8 mouse cellular contexts compared by ENCODE assay signal in the genomic region with DNA sequence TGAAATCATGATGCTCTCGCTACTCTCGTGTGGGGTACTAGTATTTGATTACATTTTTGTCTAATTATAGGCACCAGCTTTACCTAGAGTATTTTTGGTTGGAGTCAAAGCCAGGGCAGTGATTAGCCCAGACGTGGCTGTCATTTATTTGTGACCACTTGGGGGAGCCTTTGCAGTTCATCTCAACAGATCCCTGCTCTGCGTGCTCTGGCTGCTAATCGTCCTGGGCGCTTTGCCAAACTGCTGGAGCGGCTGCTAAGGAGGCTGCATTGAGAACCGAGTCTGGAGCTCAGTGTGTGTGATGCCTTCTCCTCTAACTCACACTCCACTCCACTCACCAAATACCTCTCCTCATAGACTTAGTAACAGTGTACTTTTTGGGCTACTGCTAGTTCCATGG. TPM values are rescaled to one million over a fixed set of nuclear protein-coding genes. Genes with fewer than 3 reads are reported as not detected.
DNase-seq lines count a peak whose midpoint lies in the region; ATAC-seq and TF ChIP-seq lines count a peak whose summit lies in the region.

No protein-coding gene starts in this region.

- TF ChIP-seq CTCF in liver, postnatal 0 days (IDR thresholded peaks at IDR 0.05; ENCODE audit: low read depth) = peak; percentile 84
- peak; percentile 40; the same call in 1 of the 2 replicates for TF ChIP-seq CTCF in testis, adult 2 months (IDR thresholded peaks at IDR 0.05; ENCODE audit: control insufficient read depth, insufficient read depth, insufficient replicate concordance, low read depth, low read length)

- no peak overlapping the region for H3K9ac ChIP-seq in forebrain, embryonic 16.5 days (replicated peaks; ENCODE audit: low read depth, low read length)
- H3K9ac ChIP-seq in liver, postnatal 0 days (replicated peaks) = no peak overlapping the region; the same call in 1 of the 2 replicates
- H3K9ac ChIP-seq in neural tube, embryonic 14.5 days (replicated peaks; ENCODE audit: low read depth, low read length) = no peak overlapping the region

- TF ChIP-seq EP300 in liver, postnatal 0 days (IDR thresholded peaks at IDR 0.05; ENCODE audit: low read depth) = no peak

- no peaks in the 10 kb centered on the region for H3K36me3 ChIP-seq in forebrain, embryonic 16.5 days (ENCODE audit: control insufficient read depth, insufficient read depth)
- H3K36me3 ChIP-seq in liver, postnatal 0 days (replicated peaks; ENCODE audit: insufficient read depth, low read length) = no peaks in the 10 kb centered on the region
- H3K36me3 ChIP-seq in neural tube, embryonic 14.5 days (ENCODE audit: control insufficient read depth, insufficient read depth, low read length) = no peaks in the 10 kb centered on the region
- H3K36me3 ChIP-seq in testis, adult 2 months (ENCODE audit: control insufficient read depth, insufficient read depth, low read length) = no peaks in the 10 kb centered on the region

- peak; percentile 94 for DNase-seq in ES-CJ7 (ENCODE audit: low read depth, low spot score)
- DNase-seq in cerebellum, adult 11-12 months = peak; percentile 82
- peak; percentile 83 for DNase-seq in heart, postnatal 25 days (ENCODE audit: low spot score)
- DNase-seq in layer of hippocampus, adult 11-12 months (ENCODE audit: low spot score) = peak; percentile 96
- peak; percentile 91 for DNase-seq in liver, postnatal 0 days

- H3K27me3 ChIP-seq in forebrain, embryonic 16.5 days (replicated peaks; ENCODE audit: control insufficient read depth, insufficient read depth, low read length) = no peaks in the 10 kb centered on the region
- no peaks in the 10 kb centered on the region for H3K27me3 ChIP-seq in liver, postnatal 0 days (ENCODE audit: insufficient read depth, low read length)
- H3K27me3 ChIP-seq in neural tube, embryonic 14.5 days (ENCODE audit: control insufficient read depth, insufficient read depth, low read length) = no peaks in the 10 kb centered on the region
- no peaks in the 10 kb centered on the region for H3K27me3 ChIP-seq in testis, adult 2 months (ENCODE audit: control insufficient read depth, insufficient read depth, low read length)

- intact Hi-C loops in heart, postnatal 25 days (cut with DNase I) = loop anchor here (2.0 to 5.0 kb wide), 3 partner anchors 68 to 595 kb away; no protein-coding TSS in a partner anchor

- H3K27ac ChIP-seq in forebrain, embryonic 16.5 days (ENCODE audit: low read length) = no peak overlapping the region
- H3K27ac ChIP-seq in liver, postnatal 0 days (ENCODE audit: low read depth) = no peak overlapping the region; the same call in 1 of the 2 replicates
- no peak overlapping the region for H3K27ac ChIP-seq in neural tube, embryonic 14.5 days (ENCODE audit: low read depth, low read length)
- no peak overlapping the region for H3K27ac ChIP-seq in testis, adult 2 months (ENCODE audit: control insufficient read depth, insufficient read depth, low read depth, low read length)

- peaks cover 18% of the 10 kb centered on the region for H3K4me1 ChIP-seq in forebrain, embryonic 16.5 days (replicated peaks; ENCODE audit: control insufficient read depth, insufficient read depth, low read length)
- 0 out of 2 replicates have a peak, but pooled peaks cover 3% of the 10 kb centered on the region for H3K4me1 ChIP-seq in liver, postnatal 0 days (ENCODE audit: insufficient read depth)
- peaks cover 12% of the 10 kb centered on the region for H3K4me1 ChIP-seq in neural tube, embryonic 14.5 days (ENCODE audit: control insufficient read depth, insufficient read depth, low read length)
- peaks cover 5% of the 10 kb centered on the region for H3K4me1 ChIP-seq in testis, adult 2 months (ENCODE audit: control insufficient read depth, insufficient read depth, low read length)

- no peaks in the 10 kb centered on the region for H3K9me3 ChIP-seq in forebrain, embryonic 16.5 days (ENCODE audit: control insufficient read depth, low read length)
- H3K9me3 ChIP-seq in liver, postnatal 0 days (ENCODE audit: low read length) = no peaks in the 10 kb centered on the region
- no peaks in the 10 kb centered on the region for H3K9me3 ChIP-seq in neural tube, embryonic 14.5 days (ENCODE audit: control insufficient read depth, low read length)

- peak overlapping the region; percentile 4 for H3K4me3 ChIP-seq in forebrain, embryonic 16.5 days (replicated peaks; ENCODE audit: low read length)
- peak overlapping the region; percentile 7; the same call in 1 of the 2 replicates for H3K4me3 ChIP-seq in liver, postnatal 0 days (ENCODE audit: low read depth, low read length)
- no peak overlapping the region for H3K4me3 ChIP-seq in neural tube, embryonic 14.5 days (ENCODE audit: low read depth, low read length)
- H3K4me3 ChIP-seq in testis, adult 2 months (ENCODE audit: control insufficient read depth, low read depth, low read length) = no peak overlapping the region

- TF ChIP-seq POLR2A in testis, adult 2 months (IDR thresholded peaks at IDR 0.05; ENCODE audit: control insufficient read depth, low read depth, low read length) = no peak

- peak overlapping the region; percentile 18; the same call in 1 of the 2 replicates for H3K4me2 ChIP-seq in forebrain, embryonic 16.5 days (ENCODE audit: low read length)
- peak overlapping the region; percentile 58 for H3K4me2 ChIP-seq in liver, postnatal 0 days (ENCODE audit: low read depth, low read length)
- peak overlapping the region; percentile 23; the same call in 1 of the 2 replicates for H3K4me2 ChIP-seq in neural tube, embryonic 14.5 days (ENCODE audit: low read depth, low read length)

- ATAC-seq in forebrain, embryonic 16.5 days = peak; percentile 86
- ATAC-seq in liver, postnatal 0 days = peak; percentile 26
- peak; percentile 82 for ATAC-seq in neural tube, embryonic 14.5 days (ENCODE audit: low read depth)

- under 1% methylated on average over 8 of the region's 8 CpGs for WGBS in forebrain, embryonic 16.5 days
- 4% methylated on average over 8 of the region's 8 CpGs for WGBS in liver, postnatal 0 days (ENCODE audit: insufficient replicate concordance)
- under 1% methylated on average over 8 of the region's 8 CpGs for WGBS in neural tube, embryonic 14.5 days

RNA-seq across cellular contexts. Expression of a gene that starts 2.7 kb away (rescaled TPM):
- 77.5 and 84.3 TPM in 2 replicates for polyA plus RNA-seq in forebrain, embryonic 16.5 days (2015; fragmentation: Nextera tagmentation; extraction: Ambion mirVana)
- 10 to 100 TPM; 59.7 to 61.3 TPM for total RNA-seq in heart, postnatal 25 days (2021)
- 54.8 TPM in 2 replicates for polyA plus RNA-seq in liver, postnatal 0 days (2015; fragmentation: Nextera tagmentation; extraction: Ambion mirVana)
- 70.1 TPM in 2 replicates for polyA plus RNA-seq in neural tube, embryonic 14.5 days (2014; fragmentation: Nextera tagmentation; extraction: Ambion mirVana)
- polyA plus RNA-seq in testis, adult 2 months (2012; rRNA removed) = 64.9 and 73.5 TPM in 2 replicates

Comparison
In these comparisons a context has a peak if more than half of its experiments do, and no peak if none do; other contexts are left out.
1. ATAC-seq: peak in every context shown above with its lines; median percentile 86 in forebrain, embryonic 16.5 days; 82 in neural tube, embryonic 14.5 days; 26 in liver, postnatal 0 days.
2. H3K4me3 ChIP-seq: peak in forebrain, embryonic 16.5 days (single experiment) and liver, postnatal 0 days (single experiment); none in neural tube, embryonic 14.5 days (single experiment) and testis, adult 2 months (single experiment).
3. Peak in every context shown above with its lines, with median percentiles within 50 percentile points of each other: DNase-seq and H3K4me2 ChIP-seq.